Mouse (Mus musculus) gastrocnemius, adult 2 months (tissue): Measurements from ENCODE around the gene Trim9. TPM values are rescaled to one million over a fixed set of nuclear protein-coding genes. Genes with fewer than 3 reads are reported as not detected.

ENCODE experiments used
- DNase-seq: peaks from one replicate; pipeline ENCODE4 v3.0.0; 2022
- H3K27ac ChIP-seq: fragments of 200-600 bp; 2 replicates; pipeline ENCODE4 v1.8.1; 2022; ENCODE audit warnings: mild to moderate bottlenecking
- H3K4me3 ChIP-seq: fragments of 200-600 bp; 2 replicates; pipeline ENCODE4 v1.8.1; 2022; ENCODE audit warnings: mild to moderate bottlenecking, moderate library complexity
- CTCF ChIP-seq: fragments of 200-600 bp; IDR thresholded peaks from 2 replicates; pipeline ENCODE4 v1.8.1; 2022; ENCODE audit warnings: antibody characterized with exemption, mild to moderate bottlenecking, moderate library complexity
- intact Hi-C: fragments of 180-260 bp; cut with DNase I; formaldehyde crosslinking; loops from one replicate; pipeline ENCODE4 v1.15.1; 2025
- long read RNA-seq, 2 experiments: library from polyadenylated mRNA; stranded (forward); transcript quantifications; one replicate each; pipeline ENCODE4 v2.0.0; 2021
- total RNA-seq, 2 experiments: library from RNA; stranded (reverse); gene quantifications; 2 replicates each; pipeline ENCODE4 v1.2.3; 2021

Trim9 gene
- total RNA-seq = under 1 TPM; 0.05 to 0.20 TPM
- long read RNA-seq, experiment 1 = 0 reads
- long read RNA-seq, experiment 2 = 0 reads

DNA sequence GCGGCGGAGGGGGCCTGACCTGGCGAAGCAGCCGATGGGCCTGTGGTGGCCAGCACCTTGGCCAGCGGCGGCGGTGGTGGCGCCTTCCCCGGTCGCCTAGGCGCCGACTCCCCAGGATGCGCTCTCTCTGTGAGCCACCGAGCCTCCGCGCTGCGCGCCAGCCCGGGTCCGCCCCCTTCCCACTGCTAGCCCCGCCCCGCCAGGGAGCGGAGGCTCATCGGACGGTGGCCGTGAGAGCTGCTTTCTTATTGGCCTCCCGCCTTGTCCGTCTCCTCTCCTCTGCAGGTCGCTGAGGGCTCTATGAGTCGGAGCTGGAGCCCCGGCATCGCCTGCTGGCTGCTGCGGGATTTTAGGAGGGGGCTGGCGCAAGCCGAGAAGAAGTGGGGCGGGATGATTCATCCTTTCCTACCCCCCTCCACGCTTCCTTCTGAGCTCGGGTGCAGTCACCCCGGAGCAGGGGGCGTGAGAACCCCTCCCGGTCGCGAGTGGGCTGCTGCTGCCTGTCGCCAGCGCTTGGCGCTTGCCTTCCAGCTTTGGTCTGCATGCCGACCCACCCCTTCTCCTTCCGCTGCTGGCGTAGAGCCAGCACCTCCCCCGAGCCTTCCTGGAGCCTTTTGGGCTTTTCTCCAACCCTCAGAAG is at the start of gene Trim9:
Gene Trim9 (minus strand): TSS at position 413 of the 640 bp plus-strand sequence.
- TF ChIP-seq CTCF = no peak
- Histone ChIP-seq H3K4me3 (peak within 1 kb of the TSS; percentile 74), H3K27ac (no peak within 1 kb of the TSS)
- peak; percentile 91 for DNase-seq
- intact Hi-C loops = no loop called here

DNA sequence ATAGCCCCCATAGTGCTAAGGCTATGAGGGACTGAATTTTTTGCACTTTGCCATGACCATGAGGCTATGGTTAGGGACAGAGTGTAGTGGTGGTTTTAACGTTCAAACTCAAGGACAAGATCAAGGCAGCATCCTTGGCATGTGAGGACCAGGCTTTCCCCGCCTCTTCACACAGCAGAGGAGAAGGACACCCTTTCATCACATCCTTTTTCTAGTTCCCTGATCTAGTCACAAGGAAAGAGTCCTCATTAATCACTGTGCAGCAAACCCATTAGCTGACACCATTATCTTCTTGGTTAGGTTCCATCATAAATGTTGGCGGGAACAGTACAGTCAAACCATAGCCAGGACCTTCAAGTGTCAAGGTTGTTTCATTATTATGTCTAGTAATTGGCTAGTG is 47.6 kb upstream of the Trim9 start:
- H3K4me3 ChIP-seq = no peak overlapping the region
- no peak for DNase-seq
- no peak for TF ChIP-seq CTCF
- H3K27ac ChIP-seq = no peak overlapping the region
- intact Hi-C loops = no loop called here

DNA sequence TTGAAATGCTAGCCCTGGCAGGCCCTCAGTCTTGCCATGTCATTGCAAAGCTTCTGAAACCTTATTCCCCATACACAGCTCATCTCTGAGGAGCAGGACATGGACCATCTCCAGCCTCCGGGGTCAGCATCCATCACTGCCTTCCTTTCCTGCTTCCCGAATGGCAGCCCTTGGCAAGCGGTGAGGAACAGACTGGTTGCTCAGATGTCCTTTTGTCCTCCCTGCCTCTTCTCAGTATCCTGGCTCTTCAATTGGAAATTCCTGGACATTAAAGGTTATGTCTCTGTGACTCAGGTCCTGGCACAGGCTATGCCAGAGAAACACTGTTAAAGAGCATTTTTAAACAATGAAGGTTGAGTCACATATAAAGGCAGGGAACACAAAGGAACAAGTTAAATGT is 43.8 kb upstream of the Trim9 start:
- intact Hi-C loops = no loop called here
- H3K27ac ChIP-seq = no peak overlapping the region
- H3K4me3 ChIP-seq = no peak overlapping the region
- no peak for DNase-seq
- no peak for TF ChIP-seq CTCF

GRCm38 (mm10) chr12:70374976-70375375 is 27.6 kb upstream of the Trim9 start:
- intact Hi-C loops = no loop called here
- Histone ChIP-seq H3K27ac (no peak overlapping the region), H3K4me3 (no peak overlapping the region)
- no peak for DNase-seq
- no peak for TF ChIP-seq CTCF

DNA sequence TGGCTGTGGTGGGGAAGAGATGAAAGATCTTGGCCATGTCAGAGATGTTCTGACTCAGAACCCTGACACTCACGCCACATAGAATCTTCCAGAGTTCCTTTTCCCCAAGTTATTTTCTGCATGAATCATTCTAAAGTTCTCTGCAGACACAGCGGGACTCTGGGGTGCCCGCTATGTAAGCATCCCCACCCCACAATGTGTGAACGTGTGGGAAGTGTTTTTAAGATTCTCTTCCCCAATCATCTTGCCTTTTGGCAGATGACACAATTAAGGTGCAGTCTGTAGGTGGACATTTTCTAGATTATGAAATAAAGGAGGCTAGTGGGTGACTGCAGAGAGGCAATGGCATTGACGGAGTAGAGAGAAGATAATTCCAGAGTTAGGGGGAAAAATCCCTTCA is 25.5 kb upstream of the Trim9 start:
- no peak for TF ChIP-seq CTCF

DNA sequence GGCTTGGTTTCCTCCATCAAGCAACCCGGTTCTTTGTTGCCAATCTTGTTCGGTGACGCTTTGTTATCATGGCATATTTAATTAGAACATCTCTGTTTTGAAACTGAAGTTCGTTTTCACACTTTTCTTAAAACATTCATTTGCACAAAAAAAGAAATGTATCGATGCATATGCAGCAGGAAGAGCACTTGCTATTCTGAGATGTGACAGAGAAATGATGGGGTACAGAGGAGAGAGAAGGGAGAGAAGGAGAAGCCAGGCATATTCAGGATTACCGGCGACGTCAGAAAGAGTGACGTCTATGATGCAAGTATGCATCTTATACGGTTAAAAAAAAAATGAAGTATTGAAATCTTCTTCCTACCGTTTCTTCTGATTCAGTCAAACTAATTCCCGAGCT is 21.9 kb upstream of the Trim9 start:
- no peak for DNase-seq
- intact Hi-C loops = no loop called here
- TF ChIP-seq CTCF = no peak
- Histone ChIP-seq H3K4me3 (no peak overlapping the region), H3K27ac (no peak overlapping the region)

More for the DNA sequence above, 25.5 kb upstream of the Trim9 start:
- no peak overlapping the region for H3K27ac ChIP-seq
- intact Hi-C loops = no loop called here
- DNase-seq = no peak
- no peak overlapping the region for H3K4me3 ChIP-seq

DNA sequence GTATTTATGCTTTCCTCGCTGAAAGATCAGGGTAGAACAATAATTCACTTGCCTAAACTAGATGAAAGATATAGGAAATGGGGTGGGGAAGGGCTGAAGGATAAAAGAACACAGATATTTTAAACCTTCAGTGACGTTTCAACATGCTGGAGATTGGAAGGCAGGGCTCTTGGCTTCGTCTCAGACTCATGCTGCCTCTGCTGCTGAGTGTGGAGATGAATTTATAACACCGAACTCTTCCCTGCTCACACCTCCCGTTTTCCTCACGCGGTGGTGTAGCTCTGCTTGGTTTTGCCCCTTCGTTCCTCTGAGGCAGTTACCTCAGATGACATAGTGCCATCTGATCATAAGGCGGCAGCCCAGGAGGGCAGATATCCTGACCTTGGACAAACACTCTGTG is 21.4 kb upstream of the Trim9 start:
- Histone ChIP-seq H3K4me3 (no peak overlapping the region), H3K27ac (no peak overlapping the region)
- intact Hi-C loops = no loop called here
- no peak for TF ChIP-seq CTCF
- no peak for DNase-seq

DNA sequence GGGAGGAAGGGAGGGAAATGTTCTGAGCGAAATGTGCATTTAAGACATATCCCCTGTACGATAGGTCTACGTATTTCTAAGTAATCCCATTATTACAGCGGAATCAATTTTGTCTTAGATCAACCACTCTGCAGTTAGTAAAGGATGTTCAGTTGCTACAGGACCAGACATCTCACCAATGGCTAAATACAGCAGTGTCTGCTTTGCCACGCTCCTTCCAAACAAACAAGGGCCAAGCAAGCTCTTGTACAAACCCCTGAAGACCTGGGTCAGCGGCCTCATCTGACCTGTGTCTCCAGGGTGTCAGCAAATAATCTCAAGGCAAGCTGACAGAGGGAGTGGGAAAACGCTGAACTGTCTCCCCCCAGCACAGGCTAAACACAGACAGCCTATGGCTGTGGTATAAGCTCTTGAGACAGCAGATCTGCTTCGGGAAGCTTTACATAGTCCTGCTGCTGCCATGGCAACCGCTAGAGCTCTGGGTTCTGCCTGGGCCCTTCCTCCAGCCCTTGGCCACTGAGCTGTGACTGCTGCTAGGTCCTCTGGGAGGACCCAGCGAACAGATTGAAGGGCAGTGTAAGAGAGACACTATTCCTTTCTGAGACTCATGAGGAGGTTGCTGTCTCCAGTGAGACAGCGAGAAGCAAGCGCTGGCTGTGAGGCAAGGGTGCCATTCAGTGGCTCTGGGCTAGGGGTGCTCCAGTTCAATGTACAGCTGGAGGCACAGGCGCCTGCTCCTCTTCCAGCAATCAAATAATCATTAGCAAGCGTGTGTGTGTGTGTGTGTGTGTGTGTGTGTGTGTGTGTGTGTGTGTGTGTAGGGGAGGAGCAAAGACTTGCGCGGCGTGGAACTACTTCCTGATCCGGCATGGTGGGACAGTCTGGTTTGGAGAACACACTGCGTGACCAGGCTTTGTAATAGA is 20.2 kb upstream of the Trim9 start:
- no peak for DNase-seq
- Histone ChIP-seq H3K4me3 (peak overlapping the region; percentile 23; the same call in 1 of the 2 replicates), H3K27ac (no peak overlapping the region)
- intact Hi-C loops = no loop called here
- TF ChIP-seq CTCF = no peak

- intact Hi-C loops = no loop called here
- DNase-seq = no peak
- TF ChIP-seq CTCF = no peak
- H3K4me3 ChIP-seq = no peak overlapping the region
- H3K27ac ChIP-seq = no peak overlapping the region
Measured at GRCm38 (mm10) chr12:70363016-70363415, 15.6 kb upstream of the Trim9 start.

- Histone ChIP-seq H3K4me3 (no peak overlapping the region), H3K27ac (no peak overlapping the region)
- intact Hi-C loops = no loop called here
- no peak for DNase-seq
- no peak for TF ChIP-seq CTCF
Measured at GRCm38 (mm10) chr12:70360276-70360675, 12.9 kb upstream of the Trim9 start.

GRCm38 (mm10) chr12:70359443-70359842 is 12.0 kb upstream of the Trim9 start:
- TF ChIP-seq CTCF = no peak
- Histone ChIP-seq H3K27ac (no peak overlapping the region), H3K4me3 (no peak overlapping the region)
- intact Hi-C loops = no loop called here
- DNase-seq = no peak

DNA sequence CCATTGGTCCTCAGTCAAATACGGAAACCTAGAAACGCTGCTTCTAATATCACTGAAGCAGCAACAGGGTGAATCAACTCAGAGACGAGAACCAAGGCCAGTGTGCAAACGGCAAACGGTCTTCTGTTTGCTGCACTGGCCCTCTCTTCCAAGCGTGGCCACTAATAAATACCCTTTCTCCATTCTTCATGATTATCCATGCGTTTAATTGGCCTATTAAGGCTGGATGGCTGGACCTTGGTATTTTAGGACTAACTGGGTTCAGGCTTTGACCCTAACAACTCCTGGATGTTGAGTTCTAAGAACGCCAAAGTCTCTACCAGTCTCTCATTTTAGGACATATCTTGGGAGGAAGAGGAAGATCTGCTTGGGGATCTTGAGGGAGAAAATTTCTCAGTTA is 7.5 kb upstream of the Trim9 start:
- no peak for TF ChIP-seq CTCF
- Histone ChIP-seq H3K4me3 (no peak overlapping the region), H3K27ac (no peak overlapping the region)
- no peak for DNase-seq
- intact Hi-C loops = no loop called here

GRCm38 (mm10) chr12:70350490-70350889 is 3.1 kb upstream of the Trim9 start:
- DNase-seq = no peak
- Histone ChIP-seq H3K4me3 (no peak overlapping the region), H3K27ac (no peak overlapping the region)
- TF ChIP-seq CTCF = no peak
- intact Hi-C loops = no loop called here
